Mouse (Mus musculus) forebrain, embryonic 11.5 days (tissue): ENCODE data around the gene Tubal3. TPM values are rescaled to one million over a fixed set of nuclear protein-coding genes. Genes with fewer than 3 reads are reported as not detected.
A peak's percentile ranks its signal among the peaks of the same experiment; 100 is the strongest.

Experiments
- ATAC-seq: fragments of 200-750 bp; cut with Nextera tagmentation; replicated peaks from 2 replicates; pipeline ENCODE4 v1.8.0; 2017; ENCODE audit warnings: moderate TSS enrichment; ENCODE audit not compliant: low FRiP score
- DNase-seq: peaks from one replicate; pipeline ENCODE4 v3.0.0-alpha.2; 2017; ENCODE audit warnings: low spot score
- H3K27ac ChIP-seq: fragments of 300-500 bp; sonication (generic); 2 replicates; pipeline ENCODE4 v1.5.1; 2014; ENCODE audit warnings: low read depth, low read length
- H3K27me3 ChIP-seq: fragments of 300-500 bp; sonication (generic); 2 replicates; pipeline ENCODE4 v1.6.1; 2014; ENCODE audit warnings: mild to moderate bottlenecking, low read length, mixed read lengths; ENCODE audit not compliant: control insufficient read depth, insufficient read depth
- H3K36me3 ChIP-seq: fragments of 300-500 bp; sonication (generic); 2 replicates; pipeline ENCODE4 v1.6.1; 2014; ENCODE audit warnings: mild to moderate bottlenecking, low read length, moderate library complexity, mixed read lengths; ENCODE audit not compliant: control insufficient read depth, insufficient read depth
- H3K4me1 ChIP-seq: fragments of 300-500 bp; sonication (generic); replicated peaks from 2 replicates; pipeline ENCODE4 v1.6.1; 2014; ENCODE audit warnings: low read length, mixed read lengths; ENCODE audit not compliant: control insufficient read depth, insufficient read depth
- H3K4me2 ChIP-seq: fragments of 300-500 bp; sonication (generic); 2 replicates; pipeline ENCODE4 v1.6.1; 2014; ENCODE audit warnings: low read depth, mild to moderate bottlenecking, low read length, moderate library complexity, mixed read lengths; ENCODE audit not compliant: severe bottlenecking
- H3K4me3 ChIP-seq: fragments of 300-500 bp; sonication (generic); 2 replicates; pipeline ENCODE4 v1.5.1; 2014; ENCODE audit warnings: low read depth, low read length
- H3K9ac ChIP-seq: fragments of 300-500 bp; sonication (generic); 2 replicates; pipeline ENCODE4 v1.6.1; 2014; ENCODE audit warnings: low read length
- H3K9me3 ChIP-seq: fragments of 300-500 bp; sonication (generic); 2 replicates; pipeline ENCODE4 v1.6.1; 2016; ENCODE audit warnings: low read length, mixed read lengths; ENCODE audit not compliant: control insufficient read depth
- WGBS: fragments of 180-500 bp; shearing (Covaris S2); extraction: QIAGEN DNeasy Blood & Tissue Kit; methylation state at CpG from one replicate; pipeline ENCODE4 v1.1.7; 2014; 5-methylcytosine and 5-hydroxymethylcytosine counted together
- polyA plus RNA-seq: library from polyadenylated mRNA; unstranded; fragments of >200 nt; fragmentation: Nextera tagmentation; extraction: Ambion mirVana; gene quantifications from 2 replicates; pipeline ENCODE4 v1.2.1, GENCODE M21; 2014

The Tubal3 gene
- not detected in 2 replicates for polyA plus RNA-seq

GRCm38 (mm10) chr13:3917571-3918311 lies at the start of gene Tubal3, which contains the start of gene Net1:
TSS of gene Tubal3 (plus strand) at chr13:3918274.
TSS of gene Net1 (minus strand) at chr13:3918220.
- 0 out of 2 replicates have a peak within 1 kb of the TSS, but pooled peaks have one; percentile 37 for H3K27ac ChIP-seq
- DNase-seq (peak; percentile 94), ATAC-seq (peak; percentile 99)
- H3K9me3 ChIP-seq = peaks cover 6% of the 10 kb centered on the region; the same call in 1 of the 2 replicates
- H3K4me3 ChIP-seq = peak within 1 kb of the TSS; percentile 87
- no peaks in the 10 kb centered on the region; the same call in 1 of the 2 replicates for H3K36me3 ChIP-seq
- no peaks in the 10 kb centered on the region for H3K4me1 ChIP-seq
- no peaks in the 10 kb centered on the region for H3K27me3 ChIP-seq
- peak within 1 kb of the TSS; percentile 94 for H3K9ac ChIP-seq
- 1% methylated on average over 52 of the region's 52 CpGs for WGBS
- H3K4me2 ChIP-seq = peak within 1 kb of the TSS; percentile 81

DNA sequence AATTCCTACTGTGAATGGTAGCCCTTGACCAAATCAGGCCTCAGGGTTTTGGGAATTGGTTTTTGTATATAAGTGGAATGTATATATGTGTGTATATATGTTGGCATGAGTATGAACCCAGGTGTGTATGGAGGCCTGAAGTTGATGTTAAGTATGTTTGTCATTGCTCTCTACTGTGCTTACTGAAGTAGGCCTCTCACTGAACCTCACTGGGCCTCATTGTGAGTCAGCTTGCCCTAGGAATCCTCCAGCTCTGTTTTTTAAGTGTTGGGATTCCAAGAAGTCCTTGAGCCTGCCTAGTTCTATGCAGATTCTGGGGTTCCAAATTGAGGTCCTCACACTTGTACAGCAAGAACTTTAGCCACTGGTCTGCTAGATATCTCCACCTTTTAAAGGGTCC lies 48.2 kb upstream of the Tubal3 start:
- Histone ChIP-seq H3K9ac (no peak overlapping the region), H3K27me3 (no peaks in the 10 kb centered on the region), H3K4me1 (no peaks in the 10 kb centered on the region), H3K27ac (no peak overlapping the region), H3K4me2 (no peak overlapping the region), H3K9me3 (no peaks in the 10 kb centered on the region), H3K36me3 (no peaks in the 10 kb centered on the region), H3K4me3 (no peak overlapping the region)
- no peak for DNase-seq
- no peak for ATAC-seq

- Histone ChIP-seq H3K27me3 (no peaks in the 10 kb centered on the region), H3K4me2 (no peak overlapping the region), H3K36me3 (no peaks in the 10 kb centered on the region), H3K4me3 (no peak overlapping the region), H3K4me1 (no peaks in the 10 kb centered on the region), H3K27ac (no peak overlapping the region), H3K9me3 (no peaks in the 10 kb centered on the region), H3K9ac (no peak overlapping the region)
- no peak for DNase-seq
- 92% methylated on average over 4 of the region's 4 CpGs for WGBS
- ATAC-seq = no peak
Measured at GRCm38 (mm10) chr13:3872832-3873231, 45.2 kb upstream of the Tubal3 start.

- DNase-seq (no peak), ATAC-seq (no peak)
- Histone ChIP-seq H3K9me3 (no peaks in the 10 kb centered on the region), H3K27ac (no peak overlapping the region), H3K27me3 (no peaks in the 10 kb centered on the region), H3K9ac (no peak overlapping the region), H3K4me1 (no peaks in the 10 kb centered on the region), H3K4me2 (no peak overlapping the region), H3K4me3 (no peak overlapping the region), H3K36me3 (no peaks in the 10 kb centered on the region)
- 83% methylated on average over 6 of the region's 6 CpGs for WGBS
Measured at GRCm38 (mm10) chr13:3876448-3876847, 41.6 kb upstream of the Tubal3 start.

DNA sequence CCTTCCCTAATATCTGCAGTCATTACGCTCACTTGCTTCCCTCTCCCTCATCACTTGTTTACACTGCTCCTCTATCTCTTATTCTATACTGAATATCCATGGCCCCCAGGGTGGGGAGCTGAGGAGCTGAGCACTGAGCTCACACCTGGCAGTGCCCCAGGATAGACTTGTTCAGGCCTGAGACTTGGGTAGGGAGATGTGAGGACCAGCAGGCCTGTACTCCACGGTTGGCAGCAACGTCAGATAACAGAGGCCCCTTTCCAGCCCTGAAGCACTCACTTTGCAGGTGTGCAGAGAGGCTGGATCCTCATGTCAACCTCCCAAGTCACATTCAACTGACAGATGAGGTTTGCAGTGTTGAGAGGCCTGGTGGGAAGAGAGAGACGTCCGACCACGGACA lies 40.9 kb upstream of the Tubal3 start:
- Histone ChIP-seq H3K4me2 (no peak overlapping the region), H3K27ac (no peak overlapping the region), H3K27me3 (no peaks in the 10 kb centered on the region), H3K4me1 (no peaks in the 10 kb centered on the region), H3K36me3 (peaks cover 2% of the 10 kb centered on the region; the same call in 1 of the 2 replicates), H3K4me3 (no peak overlapping the region), H3K9me3 (no peaks in the 10 kb centered on the region), H3K9ac (no peak overlapping the region)
- ATAC-seq (no peak), DNase-seq (no peak)
- WGBS = 81% methylated on average over 6 of the region's 6 CpGs

DNA sequence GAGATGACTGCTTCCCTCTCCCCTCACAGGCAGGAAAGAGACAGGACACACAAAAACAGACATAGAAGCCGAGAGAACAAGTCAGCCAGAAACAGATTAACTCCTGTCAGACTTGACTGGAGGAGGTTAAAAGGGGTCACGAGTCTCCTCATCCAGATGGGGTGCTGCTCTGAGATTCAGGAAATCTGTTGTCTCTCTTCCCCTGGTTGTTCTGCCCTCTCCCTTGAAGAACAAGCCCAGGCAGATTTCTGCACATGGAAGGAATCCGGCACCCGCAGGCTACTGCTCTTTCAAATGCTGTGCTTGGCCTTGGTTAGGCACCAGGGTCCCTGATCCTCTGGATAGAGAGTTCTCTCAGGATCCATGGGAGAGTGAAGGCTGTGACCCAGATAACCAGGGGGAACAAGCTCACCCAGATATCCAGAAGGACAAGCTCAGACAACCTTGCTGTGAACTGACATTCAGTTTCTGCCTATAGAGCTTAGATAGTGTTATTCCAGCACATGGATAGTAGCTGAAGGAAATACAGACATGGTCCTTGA lies 40.3 kb upstream of the Tubal3 start:
- no peaks in the 10 kb centered on the region for H3K4me1 ChIP-seq
- peaks cover 2% of the 10 kb centered on the region; the same call in 1 of the 2 replicates for H3K36me3 ChIP-seq
- 44% methylated on average over 4 of the region's 4 CpGs for WGBS
- DNase-seq (no peak), ATAC-seq (no peak)
- H3K4me2 ChIP-seq = no peak overlapping the region
- no peaks in the 10 kb centered on the region for H3K9me3 ChIP-seq
- no peak overlapping the region for H3K27ac ChIP-seq
- no peak overlapping the region for H3K4me3 ChIP-seq
- no peak overlapping the region for H3K9ac ChIP-seq
- no peaks in the 10 kb centered on the region for H3K27me3 ChIP-seq

DNA sequence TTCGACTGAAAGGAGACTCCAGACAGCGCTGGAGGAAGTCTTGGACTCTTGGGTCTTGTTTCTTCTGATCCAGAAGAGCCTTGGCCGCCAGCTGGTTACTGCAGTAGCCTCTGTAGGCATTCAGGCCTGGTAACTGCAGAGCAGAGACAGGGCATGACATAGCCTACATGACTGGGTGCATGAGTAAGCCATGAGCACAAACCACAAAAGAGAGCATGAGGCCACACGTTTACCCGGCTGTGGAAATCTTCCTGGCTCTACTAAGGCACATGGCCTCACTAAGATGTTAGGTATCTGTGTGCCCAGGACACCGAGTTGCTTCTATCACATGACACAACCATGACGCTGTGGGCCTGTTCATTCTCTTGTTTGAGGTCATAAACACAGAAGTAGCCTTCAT lies 31.4 kb upstream of the Tubal3 start:
- H3K4me1 ChIP-seq = no peaks in the 10 kb centered on the region
- DNase-seq = no peak
- no peaks in the 10 kb centered on the region for H3K9me3 ChIP-seq
- no peak overlapping the region for H3K4me2 ChIP-seq
- peaks cover 9% of the 10 kb centered on the region; the same call in 1 of the 2 replicates for H3K36me3 ChIP-seq
- ATAC-seq = no peak
- no peak overlapping the region for H3K4me3 ChIP-seq
- H3K9ac ChIP-seq = no peak overlapping the region
- no peak overlapping the region for H3K27ac ChIP-seq
- WGBS = 91% methylated on average over 7 of the region's 7 CpGs
- H3K27me3 ChIP-seq = no peaks in the 10 kb centered on the region

DNA sequence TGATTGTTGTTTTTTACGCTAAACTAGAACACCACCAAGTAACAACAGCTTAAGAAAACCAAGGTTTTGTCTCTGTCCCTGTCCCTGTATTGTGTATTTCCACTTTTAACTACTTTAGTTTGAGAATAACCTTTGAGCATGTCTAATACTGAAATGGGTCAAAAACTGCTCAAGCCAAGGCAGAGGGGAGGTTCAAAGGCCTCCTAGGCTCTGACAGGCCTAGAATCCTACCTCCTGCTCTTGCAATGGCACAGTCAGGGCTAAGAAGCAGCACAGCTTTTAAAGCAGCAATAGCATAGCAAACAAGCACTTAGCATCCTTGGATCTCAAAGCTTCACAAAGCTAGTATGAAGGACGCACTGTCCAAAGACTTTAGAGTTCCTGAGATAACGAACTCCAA lies 29.0 kb upstream of the Tubal3 start:
- 88% methylated on average over 3 of the region's 3 CpGs for WGBS
- H3K27me3 ChIP-seq = no peaks in the 10 kb centered on the region
- DNase-seq = no peak

More for the DNA sequence above, 29.0 kb upstream of the Tubal3 start:
- ATAC-seq = no peak
- Histone ChIP-seq H3K9ac (no peak overlapping the region), H3K27ac (no peak overlapping the region), H3K4me1 (no peaks in the 10 kb centered on the region), H3K36me3 (peaks cover 7% of the 10 kb centered on the region; the same call in 1 of the 2 replicates), H3K4me3 (no peak overlapping the region), H3K9me3 (no peaks in the 10 kb centered on the region), H3K4me2 (no peak overlapping the region)
